Mouse (Mus musculus) MEL-GATA-1-ER (cell line): ENCODE measurements at regions not wholly inside any gene's neighbourhood (a gene's known extent, or its start where the extent isn't known, plus 50 kb on each side); places are given as distances from the start of the nearest gene placed in this dataset.

Source experiments
- DNase-seq: peaks from one replicate; pipeline ENCODE4 v3.0.0-alpha.2; 2012; ENCODE audit warnings: low read depth; ENCODE audit errors: extremely low read depth

DNA sequence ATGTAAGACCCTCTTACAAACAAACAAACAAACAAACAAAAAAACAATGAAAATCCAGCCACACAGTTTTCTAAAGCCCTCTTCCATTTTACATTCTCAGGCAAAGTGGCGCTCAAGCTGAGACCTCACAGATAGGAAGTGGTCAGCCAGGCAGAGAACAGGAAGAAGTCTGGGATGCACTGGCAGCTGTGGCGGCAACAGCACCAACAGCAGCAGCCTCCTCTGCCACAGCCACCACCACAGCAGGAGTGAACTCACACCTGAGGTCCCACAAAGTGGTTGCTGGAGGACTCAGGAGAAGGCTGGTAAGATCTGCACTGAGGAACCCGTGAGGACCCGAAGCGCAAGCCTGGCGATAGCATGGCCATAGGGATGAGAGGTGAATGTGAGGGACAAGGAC lies 156.3 kb downstream of the Grm4 start:
- no peak for DNase-seq

DNA sequence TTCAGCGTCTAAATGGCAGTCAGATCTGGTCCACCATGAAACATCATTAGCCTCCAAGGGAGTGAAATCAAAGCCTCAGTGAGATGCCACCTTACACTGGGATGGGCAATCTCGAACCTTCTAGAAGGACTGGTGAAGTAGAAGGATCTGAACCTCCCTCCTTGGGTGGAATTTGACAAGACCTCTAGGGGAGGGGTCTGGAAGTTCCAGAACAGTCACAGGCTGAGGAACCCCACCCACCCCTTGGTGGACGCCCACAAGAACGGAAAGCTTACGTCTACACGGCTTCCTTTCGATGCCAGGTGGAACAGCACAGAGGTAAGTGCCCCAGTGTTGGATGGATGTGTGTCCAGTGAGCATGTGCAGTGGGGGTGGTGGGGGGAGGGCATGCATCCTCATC lies 156.9 kb downstream of the Grm4 start:
- no peak for DNase-seq

DNA sequence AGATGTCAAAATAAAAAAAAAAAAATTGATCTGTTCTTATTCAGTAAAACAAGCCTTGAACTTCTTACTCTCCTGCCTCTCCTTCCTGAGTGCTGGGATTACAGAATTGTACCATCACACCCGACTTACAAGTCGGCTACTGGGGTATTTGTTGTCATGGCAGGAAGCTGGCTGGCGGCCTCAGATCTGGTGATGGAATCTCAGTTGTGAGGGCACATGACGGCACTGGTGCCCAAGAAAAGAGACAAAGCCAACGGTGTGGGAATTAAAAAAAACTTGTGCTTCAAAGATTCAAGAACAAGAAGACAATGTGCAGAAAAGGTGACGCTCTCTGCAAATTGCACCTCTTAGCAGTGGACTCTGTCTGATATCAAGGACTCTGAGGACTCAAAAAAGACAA lies 157.3 kb downstream of the Grm4 start:
- DNase-seq, result no peak

DNA sequence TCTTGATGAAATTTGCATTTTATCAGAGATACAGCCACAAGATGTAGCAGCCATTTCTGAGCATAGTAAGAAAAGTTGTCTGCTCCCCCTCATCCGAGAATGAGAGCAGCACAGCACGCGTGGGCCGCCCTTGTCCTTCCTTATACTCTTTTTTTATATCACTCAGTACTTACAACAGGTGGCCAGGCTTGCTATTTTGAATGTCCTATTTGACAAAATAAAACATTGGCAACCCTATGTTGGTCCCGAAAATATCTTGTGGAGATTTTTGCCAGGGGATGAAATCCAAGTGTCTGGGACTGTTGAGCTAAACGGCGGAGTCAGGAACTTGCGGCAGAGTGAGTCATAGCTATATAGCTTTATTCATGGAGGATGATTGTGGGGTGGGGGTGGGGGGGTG lies 158.0 kb upstream of the Lemd2 start:
- no peak for DNase-seq

DNA sequence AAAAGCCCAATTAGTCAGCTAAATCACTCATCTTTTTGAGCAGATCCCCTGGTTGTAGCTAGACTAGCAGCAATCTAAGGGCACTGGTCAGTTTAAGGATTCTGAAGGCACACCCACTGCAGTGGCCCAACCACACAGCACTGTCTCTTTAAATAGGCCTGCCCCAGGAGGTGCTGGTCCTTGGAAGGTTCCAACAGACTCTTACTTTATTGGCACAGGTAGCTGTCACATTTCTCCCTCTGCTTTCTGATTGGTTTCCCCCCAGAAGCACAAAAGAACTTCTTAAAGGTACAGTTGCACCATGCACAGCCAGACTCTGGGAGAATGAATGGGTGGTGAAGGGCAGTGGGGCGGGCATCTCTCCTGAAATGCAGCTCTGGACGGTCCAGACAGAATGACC lies 157.1 kb upstream of the Lemd2 start:
- no peak for DNase-seq

DNA sequence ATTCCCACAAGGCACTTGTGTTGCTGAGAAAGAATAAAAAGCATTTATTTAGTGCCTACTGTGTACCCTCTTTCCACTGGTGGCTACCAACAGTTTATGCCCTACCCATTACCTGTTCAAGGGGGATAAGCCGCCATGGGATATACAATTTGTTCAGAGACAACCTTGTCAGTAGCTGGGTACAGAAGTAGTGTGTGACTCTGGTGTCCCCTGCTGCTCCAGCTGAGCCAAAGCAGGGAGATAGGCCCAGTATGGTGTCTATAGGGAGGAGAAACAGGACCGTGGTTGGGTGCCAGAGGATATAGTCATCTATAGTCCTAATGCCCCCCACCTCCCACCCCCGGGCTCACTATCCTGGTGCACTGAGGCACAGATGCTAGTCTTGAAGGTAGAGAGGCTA lies 152.6 kb upstream of the Lemd2 start:
- DNase-seq, result no peak

DNA sequence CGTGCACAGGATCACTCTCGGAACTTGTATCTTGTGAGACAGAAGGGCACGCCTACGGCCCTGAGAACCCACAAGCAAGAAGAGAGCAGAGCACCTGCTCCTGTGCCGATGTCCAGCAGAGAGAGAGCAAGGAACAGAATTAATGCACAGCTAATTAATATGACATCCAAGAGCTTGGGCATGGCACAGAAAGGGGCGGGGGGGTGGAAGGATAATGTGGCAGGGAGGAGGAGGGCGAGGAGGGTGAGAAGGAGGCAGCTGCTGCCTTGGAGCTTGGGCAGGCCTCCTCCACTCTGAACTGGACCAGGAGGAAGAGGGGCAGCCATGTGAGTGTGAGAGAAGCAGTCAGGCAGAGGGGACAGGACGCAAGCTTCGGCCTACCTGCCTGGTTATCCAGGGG lies 151.4 kb upstream of the Lemd2 start:
- DNase-seq, result no peak

DNA sequence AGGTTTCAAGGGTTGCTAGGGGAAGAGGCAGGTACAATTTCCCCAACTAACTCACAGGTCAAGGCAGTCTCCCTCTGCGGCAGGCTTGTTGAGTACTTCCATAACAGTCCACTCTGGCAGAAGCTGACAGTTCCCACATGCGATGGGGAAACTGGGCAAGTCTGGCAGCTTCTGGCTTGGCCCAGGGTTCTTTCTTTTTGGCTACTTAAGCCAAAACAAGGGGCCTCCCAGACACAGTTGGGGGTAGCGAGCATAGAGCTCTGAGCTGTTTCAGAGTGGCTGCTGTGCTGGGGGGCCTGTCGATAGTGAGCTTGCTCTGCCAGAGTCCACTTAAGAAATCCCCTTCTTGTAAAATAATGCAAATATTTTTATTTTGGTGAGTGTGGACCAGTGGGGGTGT lies 150.8 kb upstream of the Lemd2 start:
- DNase-seq, result no peak

DNA sequence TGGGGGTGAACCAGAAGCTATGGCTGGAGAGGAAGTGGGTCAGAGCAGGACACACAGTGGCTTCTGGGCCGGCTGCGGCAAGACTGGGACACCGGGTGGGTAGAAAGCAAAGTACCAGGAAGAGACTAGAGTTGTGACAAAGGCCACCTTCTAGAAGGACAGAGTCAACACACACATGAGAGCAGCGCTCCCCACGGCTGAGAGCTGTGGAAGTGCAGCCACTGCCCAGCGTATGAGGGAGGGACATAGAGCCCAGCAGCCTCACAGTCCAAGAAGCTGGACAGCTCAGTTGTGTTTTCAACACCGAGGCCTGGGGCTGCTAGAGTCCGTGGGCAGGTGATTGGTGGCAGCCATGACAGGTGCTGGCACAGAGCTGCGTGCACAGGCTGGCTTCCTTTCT lies 145.6 kb upstream of the Lemd2 start:
- no peak for DNase-seq

DNA sequence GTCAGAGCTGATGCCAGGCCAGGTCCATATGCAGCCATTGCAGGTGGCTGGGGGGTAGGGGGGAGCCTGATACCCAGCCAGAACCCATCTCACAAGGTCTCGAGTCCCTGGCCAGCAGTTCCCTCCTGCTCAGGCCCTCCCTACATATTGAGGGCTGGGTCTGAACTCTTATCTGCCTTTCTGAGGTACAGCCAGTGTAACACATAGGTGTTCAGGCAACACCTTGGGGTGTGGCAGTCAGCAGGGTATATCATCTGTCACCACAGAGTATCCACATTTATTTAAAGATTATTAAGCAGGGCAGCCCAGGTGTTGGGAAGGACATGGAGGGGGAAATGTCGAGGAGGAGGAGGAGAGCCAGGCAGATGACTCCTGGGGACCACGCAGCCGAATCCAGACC lies 145.2 kb upstream of the Lemd2 start:
- DNase-seq, result no peak

DNA sequence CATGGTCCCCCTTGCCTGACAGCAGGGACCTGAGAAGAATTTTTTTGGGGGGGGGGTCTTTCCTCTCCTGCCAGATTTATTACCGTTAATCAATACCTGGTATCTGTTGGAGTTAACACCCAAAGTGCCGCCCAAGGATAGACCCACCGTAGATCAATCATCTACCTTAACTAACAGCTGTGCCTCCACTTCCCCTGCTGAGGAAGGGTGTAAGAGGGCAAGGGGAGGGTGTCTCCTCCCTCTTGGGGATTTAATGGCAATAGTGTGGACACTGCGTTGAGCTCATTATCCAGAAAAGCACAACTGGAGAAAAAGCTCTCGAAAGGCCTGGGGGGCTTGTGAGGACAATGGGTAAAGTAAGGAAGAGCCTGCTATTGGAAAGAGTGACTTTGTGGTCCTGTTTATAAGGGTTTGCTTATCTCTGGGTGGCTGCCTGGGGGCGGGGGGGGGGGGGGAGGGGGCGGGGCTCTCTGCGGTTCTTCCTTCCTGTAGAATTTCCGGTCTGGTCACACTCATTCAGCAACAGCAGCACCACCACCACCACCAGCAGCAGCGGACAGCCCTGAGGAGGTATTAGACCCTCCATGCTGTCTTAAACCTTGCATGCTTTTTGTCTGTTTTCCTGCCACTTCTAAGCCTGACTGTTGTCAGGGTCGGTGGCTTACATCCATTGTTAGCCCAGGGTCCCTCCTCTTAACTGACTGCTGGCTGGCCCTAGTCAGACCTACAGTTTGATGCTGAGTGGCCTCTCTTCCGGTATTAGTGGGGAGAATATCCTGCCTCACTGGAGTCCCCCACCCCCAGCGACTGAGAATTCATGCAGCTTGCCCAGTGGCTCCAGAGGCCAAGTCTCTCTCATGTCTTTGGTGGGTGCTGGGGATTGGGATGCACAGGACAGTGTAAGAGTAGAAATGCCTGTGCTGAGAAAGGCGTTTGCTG lies 138.0 kb upstream of the Lemd2 start:
- DNase-seq, result peak; percentile 55

DNA sequence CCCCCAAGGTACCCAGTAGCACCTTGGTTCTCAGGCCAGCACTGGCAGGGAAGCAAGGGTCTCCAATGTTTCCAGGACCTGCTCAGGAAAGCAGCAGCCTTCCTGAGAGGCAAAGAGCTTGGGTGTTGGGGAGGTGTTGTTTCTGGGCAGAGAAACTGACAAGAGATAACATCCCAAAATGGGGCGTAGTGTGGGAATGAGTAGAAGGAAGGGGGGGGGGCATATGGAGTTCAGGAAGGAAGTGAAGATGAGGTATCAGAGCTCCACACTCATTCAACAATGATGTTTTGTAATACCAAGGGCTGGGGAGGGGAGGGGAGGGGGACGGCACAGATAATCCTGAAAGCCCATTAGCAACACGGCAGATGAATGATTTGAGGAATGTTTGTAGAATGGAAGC lies 135.6 kb upstream of the Lemd2 start:
- no peak for DNase-seq

DNA sequence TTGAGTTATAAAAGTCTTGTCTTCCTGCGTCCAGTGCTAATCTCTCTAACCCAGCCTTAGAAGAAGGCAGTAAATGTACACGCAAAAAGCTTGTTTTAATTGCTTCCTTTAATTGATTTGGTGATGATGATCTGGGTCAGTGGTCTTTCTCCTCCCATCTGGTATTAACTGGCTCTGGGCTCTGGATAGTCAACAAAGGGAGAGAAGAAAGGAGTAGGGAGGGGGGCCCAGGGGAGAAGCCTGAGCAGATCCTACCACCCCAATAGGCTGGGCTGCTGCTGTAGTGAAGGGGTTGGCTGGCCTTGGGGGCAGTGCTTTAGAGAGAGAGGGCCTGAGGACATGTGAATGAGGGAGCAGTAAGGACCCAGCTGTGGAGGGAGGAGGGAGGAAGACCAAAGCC lies 135.0 kb upstream of the Lemd2 start:
- DNase-seq, result no peak

DNA sequence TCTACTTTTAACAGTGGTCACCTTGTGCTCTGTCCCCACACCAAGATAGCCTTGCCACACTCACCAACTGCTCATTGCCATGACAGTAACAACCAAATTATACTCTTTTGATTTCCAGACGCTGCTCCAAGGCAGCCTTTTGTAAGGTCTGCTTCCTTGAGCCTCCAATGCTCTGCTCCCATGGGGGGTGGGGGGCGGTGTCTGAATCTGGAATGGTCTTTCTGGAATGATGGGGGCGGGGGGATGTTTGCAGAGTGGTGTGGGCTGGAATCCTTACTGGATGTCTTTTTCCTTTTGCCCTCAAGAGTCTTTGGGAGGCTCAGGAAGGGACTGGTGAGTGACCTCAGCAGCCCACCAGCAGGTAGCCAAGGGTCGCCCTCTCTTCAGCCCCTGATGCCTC lies 131.4 kb upstream of the Lemd2 start:
- no peak for DNase-seq

DNA sequence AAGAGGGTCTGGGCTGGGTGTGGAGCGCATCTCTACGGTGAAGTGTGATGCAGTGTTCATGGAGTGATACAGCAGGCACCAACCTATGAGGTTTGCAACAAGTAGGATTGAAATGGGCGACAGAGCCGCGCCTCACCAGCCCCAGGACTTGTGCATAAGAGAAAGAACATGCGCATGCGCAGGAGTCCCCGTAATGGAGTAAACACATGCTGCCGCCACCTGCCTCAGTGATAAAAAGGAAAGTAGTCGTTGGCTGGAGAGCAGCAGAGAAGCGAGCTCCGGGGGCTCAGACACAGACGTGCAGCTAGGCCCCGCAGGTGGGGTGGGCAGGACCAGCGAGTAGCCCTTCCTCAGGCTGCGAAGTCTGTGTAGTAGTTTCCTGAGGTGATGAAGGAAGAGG lies 129.3 kb upstream of the Lemd2 start:
- DNase-seq, result no peak

DNA sequence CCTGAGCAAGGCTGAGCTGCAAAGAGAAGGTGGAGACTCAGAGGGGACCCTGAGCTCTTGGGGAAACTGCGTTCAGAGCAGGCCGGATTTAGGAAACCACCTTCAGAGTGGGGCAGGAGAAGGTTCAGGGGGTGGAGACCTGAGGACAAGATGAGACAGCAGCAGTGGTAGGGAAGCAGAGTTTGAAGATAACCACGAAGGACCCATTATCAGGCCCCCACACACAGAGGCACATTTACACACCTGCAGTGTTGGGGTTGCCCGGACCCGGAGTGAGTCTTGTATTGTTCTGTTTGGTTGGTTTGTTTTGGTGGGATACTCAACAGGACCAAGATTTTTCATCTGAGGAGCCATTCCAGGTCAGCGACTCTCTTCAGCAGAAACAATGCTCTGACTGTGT lies 128.9 kb upstream of the Lemd2 start:
- peak; percentile 43 for DNase-seq

DNA sequence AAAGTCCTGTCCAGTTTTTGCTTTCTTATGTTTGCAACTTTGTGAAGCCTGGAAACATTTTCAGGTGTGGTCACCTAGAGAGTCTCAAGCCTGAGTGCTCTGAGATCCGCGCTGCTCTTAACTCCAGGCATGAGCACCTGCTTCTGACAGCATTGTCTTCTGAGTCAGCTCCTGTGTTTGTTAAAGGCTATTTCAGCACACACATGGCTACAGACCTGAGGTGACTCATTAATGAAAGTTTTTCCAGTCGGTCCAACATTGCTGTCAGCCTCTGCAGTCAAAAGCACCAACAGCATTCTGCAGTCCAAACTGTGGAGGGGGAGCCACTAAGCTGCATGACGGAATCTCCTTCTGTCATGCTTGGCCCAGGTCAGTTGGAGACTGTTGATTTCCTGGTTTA lies 127.8 kb upstream of the Lemd2 start:
- no peak for DNase-seq

DNA sequence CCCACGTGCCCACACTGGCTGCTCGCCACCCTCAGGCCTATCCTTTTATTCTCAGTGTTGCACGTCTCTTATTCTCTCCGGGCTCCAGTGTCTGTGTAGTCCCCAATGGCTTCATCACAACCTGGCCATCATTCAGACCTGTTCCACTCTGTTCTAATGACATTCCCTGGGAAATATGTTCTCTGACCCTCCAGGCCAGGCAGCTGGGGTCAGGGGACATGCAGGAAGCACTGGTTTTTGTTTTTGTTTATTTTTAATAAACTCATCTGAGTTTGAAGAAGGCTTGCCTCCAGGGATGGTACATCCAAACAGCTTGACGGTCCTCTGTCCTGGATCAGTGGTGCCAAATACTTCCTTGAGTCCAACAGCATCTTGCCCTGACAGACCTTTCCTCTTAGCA lies 127.4 kb upstream of the Lemd2 start:
- DNase-seq, result no peak

DNA sequence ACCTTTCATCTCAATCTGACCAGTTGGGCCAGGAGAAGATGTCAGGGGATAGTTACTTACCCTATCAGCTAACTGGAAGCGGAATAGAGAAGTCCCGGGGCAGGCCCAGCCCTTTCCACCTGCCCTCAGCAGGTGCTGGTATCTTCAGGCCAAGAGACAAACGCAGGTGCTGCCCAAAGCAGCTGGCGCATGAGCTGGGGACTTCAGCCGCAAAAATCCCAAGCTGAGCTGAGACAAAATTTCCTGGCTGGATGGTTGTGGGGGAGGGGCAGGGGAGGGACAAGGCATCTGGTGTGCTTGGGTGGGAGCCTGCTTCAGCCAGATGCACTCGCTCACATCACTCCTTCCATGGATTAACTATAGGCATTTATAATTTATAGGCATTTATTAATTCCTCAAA lies 125.5 kb upstream of the Lemd2 start:
- DNase-seq, result no peak

DNA sequence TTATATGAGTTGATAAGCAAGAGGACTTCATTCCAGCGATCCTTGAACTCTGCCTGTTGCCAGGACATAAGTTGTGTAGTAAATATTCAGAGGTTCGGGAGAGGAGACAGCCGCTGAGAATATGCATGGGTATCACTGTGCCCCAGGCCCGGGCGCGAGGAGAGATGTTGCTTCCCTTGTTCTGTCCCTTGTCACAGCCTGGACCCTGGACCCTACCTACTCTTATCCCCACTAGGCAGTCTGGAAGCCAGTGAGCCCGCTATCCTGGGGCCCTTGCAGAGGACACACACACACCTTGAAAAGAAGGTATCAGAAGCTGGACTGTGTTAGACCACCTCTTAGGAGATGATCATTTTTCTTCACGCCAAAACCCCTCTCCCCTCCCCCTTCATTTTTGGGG lies 124.9 kb upstream of the Lemd2 start:
- no peak for DNase-seq

DNA sequence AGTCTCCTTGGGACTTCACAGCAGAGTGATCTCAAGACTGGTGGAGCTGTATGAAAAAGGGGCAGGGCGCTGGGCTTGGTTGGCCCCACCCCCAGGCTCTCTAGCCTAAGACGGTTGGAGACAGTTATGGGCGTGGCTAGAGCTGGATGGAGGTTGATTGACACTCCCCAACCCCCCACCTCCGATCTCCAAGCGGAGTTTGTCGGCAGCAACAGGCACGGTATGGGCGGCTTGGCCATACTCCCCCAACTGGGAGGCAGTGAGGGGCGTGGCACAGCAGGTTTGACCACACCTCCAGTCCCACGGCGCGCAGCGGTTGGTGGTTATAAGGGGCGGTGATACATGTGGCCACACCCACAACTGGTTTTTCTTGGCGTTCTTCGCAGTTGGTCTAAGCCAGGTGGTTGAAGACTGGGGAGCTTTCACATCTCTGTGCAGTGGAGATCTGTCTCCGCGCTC lies 120.8 kb upstream of the Lemd2 start:
- no peak for DNase-seq

DNA sequence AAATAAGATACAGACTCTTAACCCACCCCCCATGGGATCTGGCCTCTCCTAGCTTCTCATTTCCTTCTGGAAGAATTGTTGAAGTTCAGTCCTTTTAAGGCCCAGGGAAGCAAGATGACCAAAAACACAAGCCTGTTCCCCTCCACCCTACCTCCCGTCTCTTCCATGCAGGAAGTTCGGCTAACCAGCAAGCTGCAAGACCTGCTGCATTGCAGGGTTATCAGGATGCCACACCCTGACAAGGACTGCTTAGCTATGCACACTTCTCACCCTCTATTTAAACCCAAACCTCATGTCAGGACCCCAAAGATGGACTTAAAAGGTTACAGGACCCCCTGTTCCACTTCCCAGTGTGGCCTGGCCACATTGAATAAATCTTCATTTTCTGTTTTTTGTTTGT lies 119.2 kb upstream of the Lemd2 start:
- no peak for DNase-seq

DNA sequence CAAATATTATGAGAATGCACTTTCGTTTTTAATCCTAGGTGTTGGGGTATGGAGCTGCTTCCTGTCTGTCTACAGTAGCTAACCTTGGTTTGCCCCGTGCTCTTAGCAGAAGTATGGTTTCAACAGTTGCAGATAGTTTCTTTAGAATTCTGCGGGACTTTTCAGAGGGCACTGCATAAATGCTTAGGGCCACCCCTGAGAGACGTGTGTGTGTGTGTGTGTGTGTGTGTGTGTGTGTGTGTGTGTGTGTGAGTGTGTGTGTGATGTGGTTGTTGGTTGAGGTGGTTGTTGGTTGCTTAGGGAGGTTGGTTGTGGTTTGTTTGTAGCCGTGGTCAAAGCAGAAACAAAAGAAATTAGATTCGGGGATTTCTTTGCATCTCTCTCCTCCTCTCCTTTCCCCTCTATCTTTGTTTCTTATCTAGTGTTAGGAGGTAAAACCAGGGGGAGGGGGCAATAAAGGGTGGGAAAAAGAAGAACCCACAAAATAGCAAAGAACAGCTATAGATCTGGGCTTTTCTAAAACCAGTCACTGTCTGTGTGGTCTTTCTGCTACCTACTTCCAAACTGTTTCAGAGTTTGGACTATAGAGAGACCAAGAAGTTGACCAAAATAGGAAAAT lies 118.7 kb upstream of the Lemd2 start:
- no peak for DNase-seq
